Mouse (Mus musculus): ENCODE results near the gene Olfr857.
"Not testable (repeated sequence)": the region's sequence is repeated elsewhere in the genome, so short reads cannot be mapped to it uniquely, and the experiment has no call there.

The Olfr857 gene

DNA sequence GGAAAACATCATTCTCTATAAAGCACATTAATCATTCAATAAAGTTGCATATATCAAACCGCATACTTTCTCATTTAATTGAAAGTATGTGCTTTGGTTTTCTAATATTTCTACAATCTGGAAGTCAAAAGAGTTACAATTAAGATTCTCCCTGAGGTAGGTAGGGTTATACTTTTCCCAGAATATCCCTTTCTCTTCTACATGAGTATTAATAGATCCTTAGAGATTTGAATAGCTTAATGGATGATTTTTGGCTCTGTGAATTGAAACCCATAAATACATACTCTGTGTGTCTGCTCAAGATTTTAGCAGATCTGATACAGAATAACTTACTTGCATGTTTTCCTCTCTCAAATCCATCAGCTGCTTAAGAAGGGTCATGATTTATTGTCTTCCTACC, at the start of gene Olfr857:
Olfr857 (plus strand) TSS at position 301 of the 400 bp plus-strand sequence.
- no peak for DNase-seq (ENCODE audit: low spot score)

DNA sequence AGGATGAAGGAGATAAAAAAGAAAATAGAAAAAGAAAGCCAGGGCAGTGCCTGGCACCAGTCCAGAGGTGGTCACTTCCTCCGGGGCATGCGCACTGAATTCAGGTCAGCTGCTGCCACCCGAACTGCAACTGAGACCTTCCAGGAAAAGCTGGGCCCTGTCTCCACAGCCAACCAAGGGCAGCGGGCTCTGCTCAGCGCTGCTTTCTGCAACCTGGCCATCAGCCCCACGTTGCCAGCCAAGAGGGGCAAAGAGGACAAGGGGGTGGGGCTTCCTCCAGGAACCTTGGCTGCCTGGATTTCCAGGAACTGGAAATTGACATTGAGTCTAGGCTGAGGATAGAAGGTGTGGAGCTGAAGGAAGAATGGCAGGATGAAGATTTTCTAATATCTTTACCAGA, 19.0 kb upstream of the Olfr857 start:
- DNase-seq (ENCODE audit: low spot score): no peak

DNA sequence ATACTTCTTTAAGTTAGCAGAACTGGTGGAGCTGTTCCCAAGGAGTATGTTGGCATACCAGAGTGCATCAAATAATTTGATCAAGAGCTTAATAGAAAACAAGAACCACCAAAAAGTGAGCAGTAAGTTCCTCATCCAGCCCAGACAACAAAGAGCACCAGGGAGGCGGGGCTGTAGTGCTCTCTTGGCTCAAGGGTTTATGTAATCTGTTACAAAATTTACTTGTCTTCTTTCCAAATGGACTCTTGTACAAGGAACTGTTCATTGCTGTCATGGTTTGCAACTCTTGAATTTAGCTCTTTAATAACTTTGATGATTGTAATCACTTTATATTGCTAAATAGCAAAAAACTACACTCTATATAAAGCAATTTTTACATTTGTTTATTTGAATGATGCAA, 17.8 kb upstream of the Olfr857 start:
- no peak for DNase-seq (ENCODE audit: low spot score)

DNA sequence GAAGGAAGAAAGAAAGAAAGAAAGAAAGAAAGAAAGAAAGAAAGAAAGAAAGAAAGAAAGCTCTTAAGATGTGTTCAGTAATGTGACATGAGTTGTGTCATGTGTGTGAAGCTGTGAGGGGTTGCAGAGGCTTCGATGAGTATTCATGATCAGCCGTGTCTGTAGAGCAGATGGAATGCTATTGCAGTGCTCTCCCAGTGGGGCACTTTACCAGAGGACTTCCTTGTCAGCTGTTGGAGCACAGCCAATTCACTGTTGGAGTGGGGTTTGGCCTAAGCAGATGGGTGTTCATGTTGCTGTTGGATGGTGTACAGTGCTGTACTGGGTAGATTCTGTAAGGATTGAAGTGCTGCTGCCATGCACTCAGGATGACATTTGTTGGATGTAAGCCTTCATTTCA, 16.8 kb upstream of the Olfr857 start:
- DNase-seq (ENCODE audit: low spot score): no peak

DNA sequence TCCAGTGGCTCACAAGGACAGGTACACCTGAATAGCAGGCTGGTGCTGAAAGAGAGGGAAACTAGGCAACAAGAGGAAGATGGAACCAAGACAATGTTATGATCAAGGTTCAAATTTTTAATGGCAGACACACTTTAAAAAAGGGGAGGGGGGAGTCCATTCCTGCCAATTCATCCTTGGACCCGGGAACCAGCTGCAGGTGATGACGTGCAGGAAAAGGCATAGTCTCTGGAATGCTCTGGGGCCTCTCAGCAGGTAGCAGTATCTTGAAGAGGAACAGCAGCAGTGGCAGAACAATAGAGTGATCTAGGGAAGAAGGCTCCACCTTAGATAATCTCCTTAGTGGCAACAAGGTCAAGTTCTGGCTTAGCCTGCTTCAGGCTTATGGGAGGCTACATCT, 14.9 kb upstream of the Olfr857 start:
- DNase-seq (ENCODE audit: low spot score): not testable (repeated sequence)

DNA sequence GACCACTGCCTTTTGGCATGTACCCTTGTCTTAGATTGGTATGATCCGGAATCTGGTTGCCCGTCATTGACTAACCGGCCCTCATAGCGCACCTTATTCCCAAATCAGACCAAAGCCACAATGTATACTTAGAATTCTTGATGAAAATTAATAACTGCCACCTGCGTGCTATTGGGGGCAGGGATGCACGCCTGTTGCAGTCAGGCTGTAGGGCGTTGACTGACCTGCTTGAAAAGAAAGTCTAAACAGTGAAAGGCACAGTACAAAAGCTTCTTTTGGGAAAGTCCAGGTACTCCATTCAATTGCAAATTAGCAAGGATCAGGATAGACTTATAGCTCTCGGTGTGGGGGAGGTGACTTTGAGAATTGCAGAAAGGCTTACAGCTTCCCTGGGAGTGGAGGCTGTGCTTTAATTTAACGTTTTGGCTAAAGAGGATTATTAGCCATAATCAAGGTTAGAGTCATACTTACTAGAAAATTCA, 14.3 kb upstream of the Olfr857 start:
- not testable (repeated sequence) for DNase-seq (ENCODE audit: low spot score)

DNA sequence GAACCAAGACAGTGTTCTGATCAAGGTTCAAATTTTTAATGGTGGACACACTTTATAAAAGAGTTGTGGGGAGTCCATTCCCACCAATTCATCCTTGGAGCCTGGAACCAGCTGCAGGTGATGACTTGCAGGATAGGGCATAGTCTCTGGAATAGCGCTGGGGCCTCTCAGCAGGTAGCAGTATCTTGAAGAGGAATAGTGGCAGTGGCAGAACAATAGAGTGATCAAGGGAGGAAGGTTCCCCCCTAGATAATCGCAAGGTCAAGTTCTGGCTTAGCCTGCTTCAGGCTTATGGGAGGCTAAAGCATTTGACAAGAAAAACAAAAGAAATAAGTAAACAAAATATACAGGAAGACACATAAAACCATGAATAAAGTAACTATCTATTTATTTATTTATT, 4.7 kb upstream of the Olfr857 start:
- not testable (repeated sequence) for DNase-seq (ENCODE audit: low spot score)

Measured in ovary, adult 18-20 months (tissue).